Mouse (Mus musculus) ES-Bruce4 (cell line): ENCODE measurements around the gene Lrch1.

ENCODE experiments used
- EP300 ChIP-seq: IDR thresholded peaks from 2 replicates; pipeline ENCODE4 v1.6.1; 2011; ENCODE audit warnings: low read depth, low read length; ENCODE audit not compliant: insufficient read depth
- POLR2A ChIP-seq: IDR thresholded peaks from one replicate; pipeline ENCODE4 v1.8.1; 2011; ENCODE audit warnings: low read length; ENCODE audit not compliant: insufficient read depth

DNA sequence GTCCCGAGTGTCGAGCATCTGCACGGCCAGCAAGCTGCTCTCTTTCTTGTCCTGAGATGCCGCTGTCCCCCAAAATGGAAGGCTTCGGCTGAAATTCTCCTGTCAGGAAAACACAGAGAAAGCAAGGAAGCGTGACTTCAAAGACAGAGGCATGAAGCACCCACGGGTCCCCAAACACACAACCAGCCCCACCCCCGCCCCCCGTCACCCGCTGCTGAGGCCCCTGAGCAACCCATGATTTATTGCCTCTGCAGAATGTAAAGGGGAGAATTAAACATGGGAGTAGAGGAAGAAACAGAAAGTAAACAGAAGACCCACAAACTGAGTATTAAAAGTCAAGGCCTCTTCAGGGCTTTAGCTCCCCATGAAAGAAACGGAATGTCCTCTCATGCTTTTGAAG lies 136.1 kb downstream of the Lrch1 start:
- TF ChIP-seq EP300 (no peak), POLR2A (no peak)
